Mouse (Mus musculus): Measurements from ENCODE around the gene Arid5b. TPM values are rescaled to one million over a fixed set of nuclear protein-coding genes. Genes with fewer than 3 reads are reported as not detected.
A peak's percentile ranks its signal among the peaks of the same experiment; 100 is the strongest.

Arid5b gene
- polyA plus RNA-seq, 1 experiment from 2014 or later, result 42.9 TPM

DNA sequence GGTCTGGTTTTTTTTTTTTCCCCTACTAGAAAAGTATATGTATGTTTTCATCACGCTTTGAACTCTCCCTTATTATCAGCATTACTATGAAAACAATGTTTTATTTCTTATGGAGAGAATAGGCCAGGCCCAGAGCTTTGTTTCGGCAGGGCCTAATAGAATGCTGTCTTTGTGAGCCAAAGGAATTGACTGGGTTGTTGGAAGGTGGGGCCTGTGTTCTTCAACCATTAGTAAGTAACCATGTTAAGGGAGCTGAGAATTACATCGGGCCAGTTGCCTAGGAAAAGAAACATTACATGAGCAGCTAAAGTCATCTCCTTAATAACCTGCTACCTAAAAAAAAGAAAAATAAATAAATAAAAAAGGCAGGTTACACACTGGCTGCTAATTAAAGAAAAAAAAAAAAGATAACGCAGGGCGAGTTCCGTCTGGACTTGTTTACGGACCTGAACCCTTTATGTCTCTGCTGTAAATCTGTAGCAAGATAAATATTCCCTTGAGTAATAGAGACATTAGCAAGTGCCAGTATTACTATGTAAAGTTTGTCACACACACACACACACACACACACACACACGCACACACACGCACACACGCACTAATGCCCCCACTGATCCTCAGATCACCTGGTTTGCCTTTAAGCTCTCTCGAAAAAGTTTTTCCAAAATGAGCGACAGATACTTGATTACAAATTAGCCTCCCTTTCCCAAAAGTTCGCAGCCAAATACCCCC lies 47.7 kb downstream of the Arid5b start:
- WGBS, result 57% methylated on average over 13 of the region's 13 CpGs
- no peak overlapping the region for H3K4me2 ChIP-seq (replicated peaks; ENCODE audit: low read depth, low read length)
- no peak overlapping the region for H3K9ac ChIP-seq (ENCODE audit: low read depth, low read length)
- ATAC-seq (ENCODE audit: low FRiP score, low TSS enrichment), result no peak
- peaks cover 17% of the 10 kb centered on the region for H3K4me1 ChIP-seq (ENCODE audit: control insufficient read depth, insufficient read depth, low read length)
- H3K9me3 ChIP-seq (ENCODE audit: control insufficient read depth, low read length), result no peaks in the 10 kb centered on the region
- no peak overlapping the region for H3K4me3 ChIP-seq (ENCODE audit: low read length)
- no peak overlapping the region; the same call in 1 of the 2 replicates for H3K27ac ChIP-seq (ENCODE audit: low read depth, low read length)
- H3K36me3 ChIP-seq (ENCODE audit: control insufficient read depth, insufficient read depth, low read length), result peaks cover 19% of the 10 kb centered on the region; the same call in 1 of the 2 replicates
- no peaks in the 10 kb centered on the region for H3K27me3 ChIP-seq (ENCODE audit: control insufficient read depth, insufficient read depth, low read length)

GRCm38 (mm10) chr10:68229640-68230565 lies 48.6 kb downstream of the Arid5b start:
- Histone ChIP-seq H3K4me2 (replicated peaks; ENCODE audit: low read depth, low read length) (no peak overlapping the region), H3K9ac (ENCODE audit: low read depth, low read length) (no peak overlapping the region), H3K27me3 (ENCODE audit: control insufficient read depth, insufficient read depth, low read length) (no peaks in the 10 kb centered on the region), H3K9me3 (ENCODE audit: control insufficient read depth, low read length) (no peaks in the 10 kb centered on the region), H3K4me3 (ENCODE audit: low read length) (no peak overlapping the region), H3K27ac (ENCODE audit: low read depth, low read length) (peak overlapping the region; percentile 53; the same call in 1 of the 2 replicates), H3K4me1 (ENCODE audit: control insufficient read depth, insufficient read depth, low read length) (peaks cover 17% of the 10 kb centered on the region), H3K36me3 (ENCODE audit: control insufficient read depth, insufficient read depth, low read length) (peaks cover 14% of the 10 kb centered on the region; the same call in 1 of the 2 replicates)
- ATAC-seq (ENCODE audit: low FRiP score, low TSS enrichment), result 0 out of 2 replicates have a peak, but pooled peaks have one; percentile 32
- WGBS, result 67% methylated on average over 22 of the region's 22 CpGs

DNA sequence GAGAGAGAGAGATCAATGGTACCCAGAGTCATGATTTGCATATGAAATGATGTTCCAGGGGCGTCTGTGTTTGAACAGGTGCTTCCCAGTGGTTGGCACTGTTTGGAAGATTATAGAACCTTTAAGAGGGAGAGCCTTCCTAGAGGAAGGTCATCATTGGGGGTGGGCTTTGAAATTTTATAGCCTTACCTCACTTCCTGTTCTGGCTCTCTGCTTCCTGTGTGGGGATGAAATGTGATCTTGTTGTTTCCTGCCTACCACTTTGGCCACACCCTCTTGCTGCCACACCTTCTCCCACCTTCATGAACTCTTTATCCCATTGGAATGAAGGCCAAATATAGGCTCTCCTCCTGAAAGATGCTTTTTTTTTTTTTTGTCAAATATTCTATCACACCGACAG lies 55.9 kb downstream of the Arid5b start:
- Histone ChIP-seq H3K9me3 (ENCODE audit: control insufficient read depth, low read length) (no peaks in the 10 kb centered on the region; the same call in 1 of the 2 replicates), H3K27me3 (ENCODE audit: control insufficient read depth, insufficient read depth, low read length) (no peaks in the 10 kb centered on the region), H3K4me1 (ENCODE audit: control insufficient read depth, insufficient read depth, low read length) (no peaks in the 10 kb centered on the region), H3K36me3 (ENCODE audit: control insufficient read depth, insufficient read depth, low read length) (peaks cover 15% of the 10 kb centered on the region; the same call in 1 of the 2 replicates), H3K27ac (ENCODE audit: low read depth, low read length) (no peak overlapping the region), H3K9ac (ENCODE audit: low read depth, low read length) (no peak overlapping the region), H3K4me2 (replicated peaks; ENCODE audit: low read depth, low read length) (no peak overlapping the region), H3K4me3 (ENCODE audit: low read length) (no peak overlapping the region)
- 91% methylated on average over 2 of the region's 2 CpGs for WGBS
- ATAC-seq (ENCODE audit: low FRiP score, low TSS enrichment), result no peak

DNA sequence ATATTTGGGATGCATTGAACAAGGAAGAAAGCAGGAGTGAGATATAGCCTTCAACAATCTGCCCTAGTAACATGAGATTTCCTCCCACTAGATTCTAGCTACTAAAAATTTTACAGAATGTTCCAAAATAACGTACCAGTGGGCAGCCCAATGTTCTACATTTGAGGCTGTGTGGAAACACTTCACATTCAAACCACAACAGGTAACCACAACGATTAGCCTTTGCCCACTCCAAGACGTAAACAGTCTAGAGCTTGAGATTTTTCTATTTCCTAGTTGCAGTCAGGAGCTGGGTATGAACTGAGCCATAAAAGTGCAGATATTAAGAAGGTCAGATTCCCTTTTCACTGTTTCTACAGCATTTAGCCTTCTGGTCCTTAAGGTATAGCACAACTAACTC lies 56.5 kb downstream of the Arid5b start:
- Histone ChIP-seq H3K9ac (ENCODE audit: low read depth, low read length) (no peak overlapping the region), H3K9me3 (ENCODE audit: control insufficient read depth, low read length) (peaks cover 4% of the 10 kb centered on the region; the same call in 1 of the 2 replicates), H3K4me3 (ENCODE audit: low read length) (no peak overlapping the region), H3K27me3 (ENCODE audit: control insufficient read depth, insufficient read depth, low read length) (no peaks in the 10 kb centered on the region), H3K4me2 (replicated peaks; ENCODE audit: low read depth, low read length) (no peak overlapping the region), H3K27ac (ENCODE audit: low read depth, low read length) (no peak overlapping the region), H3K36me3 (ENCODE audit: control insufficient read depth, insufficient read depth, low read length) (peaks cover 15% of the 10 kb centered on the region; the same call in 1 of the 2 replicates), H3K4me1 (ENCODE audit: control insufficient read depth, insufficient read depth, low read length) (no peaks in the 10 kb centered on the region)
- 95% methylated on average over 3 of the region's 3 CpGs for WGBS
- no peak for ATAC-seq (ENCODE audit: low FRiP score, low TSS enrichment)

GRCm38 (mm10) chr10:68219327-68219726 lies 59.2 kb downstream of the Arid5b start:
- WGBS, result 77% methylated on average over 9 of the region's 9 CpGs
- Histone ChIP-seq H3K27ac (ENCODE audit: low read depth, low read length) (no peak overlapping the region), H3K9me3 (ENCODE audit: control insufficient read depth, low read length) (peaks cover 9% of the 10 kb centered on the region; the same call in 1 of the 2 replicates), H3K4me2 (replicated peaks; ENCODE audit: low read depth, low read length) (no peak overlapping the region), H3K9ac (ENCODE audit: low read depth, low read length) (0 out of 2 replicates have a peak overlapping the region, but pooled peaks have one; percentile 0), H3K27me3 (ENCODE audit: control insufficient read depth, insufficient read depth, low read length) (no peaks in the 10 kb centered on the region), H3K4me1 (ENCODE audit: control insufficient read depth, insufficient read depth, low read length) (no peaks in the 10 kb centered on the region), H3K36me3 (ENCODE audit: control insufficient read depth, insufficient read depth, low read length) (peaks cover 21% of the 10 kb centered on the region), H3K4me3 (ENCODE audit: low read length) (no peak overlapping the region)
- no peak for ATAC-seq (ENCODE audit: low FRiP score, low TSS enrichment)

DNA sequence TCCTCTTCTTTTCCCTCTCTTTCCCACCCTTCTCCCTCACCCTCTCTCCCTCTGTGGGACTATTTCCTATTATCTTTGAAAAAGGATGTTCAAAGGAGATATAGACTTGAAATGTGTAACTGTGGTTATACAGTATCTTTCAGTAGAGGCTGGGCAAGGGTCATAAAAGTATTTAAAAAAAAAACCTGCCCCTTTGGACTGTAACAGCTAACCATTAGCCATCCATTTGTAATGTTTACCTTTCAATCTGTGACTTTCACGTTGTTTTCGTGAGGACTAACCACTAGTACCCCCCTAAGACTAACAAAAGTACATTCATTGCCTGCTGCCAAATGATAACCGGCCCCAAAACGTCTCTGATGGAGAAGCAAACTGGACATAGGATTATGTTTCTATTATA lies 59.9 kb downstream of the Arid5b start:
- no peak overlapping the region for H3K4me3 ChIP-seq (ENCODE audit: low read length)
- no peaks in the 10 kb centered on the region for H3K27me3 ChIP-seq (ENCODE audit: control insufficient read depth, insufficient read depth, low read length)
- no peak overlapping the region for H3K4me2 ChIP-seq (replicated peaks; ENCODE audit: low read depth, low read length)
- H3K9ac ChIP-seq (ENCODE audit: low read depth, low read length), result no peak overlapping the region
- ATAC-seq (ENCODE audit: low FRiP score, low TSS enrichment), result no peak
- WGBS, result 81% methylated on average over 4 of the region's 4 CpGs
- H3K9me3 ChIP-seq (ENCODE audit: control insufficient read depth, low read length), result peaks cover 9% of the 10 kb centered on the region; the same call in 1 of the 2 replicates
- H3K4me1 ChIP-seq (ENCODE audit: control insufficient read depth, insufficient read depth, low read length), result no peaks in the 10 kb centered on the region
- H3K36me3 ChIP-seq (ENCODE audit: control insufficient read depth, insufficient read depth, low read length), result peaks cover 21% of the 10 kb centered on the region
- no peak overlapping the region for H3K27ac ChIP-seq (ENCODE audit: low read depth, low read length)

- H3K4me2 ChIP-seq (replicated peaks; ENCODE audit: low read depth, low read length), result no peak overlapping the region
- 90% methylated on average over 9 of the region's 9 CpGs for WGBS
- H3K4me3 ChIP-seq (ENCODE audit: low read length), result no peak overlapping the region
- H3K9ac ChIP-seq (ENCODE audit: low read depth, low read length), result no peak overlapping the region
- H3K27me3 ChIP-seq (ENCODE audit: control insufficient read depth, insufficient read depth, low read length), result no peaks in the 10 kb centered on the region
- no peak for ATAC-seq (ENCODE audit: low FRiP score, low TSS enrichment)
- H3K27ac ChIP-seq (ENCODE audit: low read depth, low read length), result no peak overlapping the region
- H3K36me3 ChIP-seq (ENCODE audit: control insufficient read depth, insufficient read depth, low read length), result peaks cover 15% of the 10 kb centered on the region
- H3K9me3 ChIP-seq (ENCODE audit: control insufficient read depth, low read length), result peaks cover 9% of the 10 kb centered on the region; the same call in 1 of the 2 replicates
- H3K4me1 ChIP-seq (ENCODE audit: control insufficient read depth, insufficient read depth, low read length), result peaks cover 7% of the 10 kb centered on the region
These were observed 63.6 kb downstream of the Arid5b start for GRCm38 (mm10) chr10:68214809-68215468.

DNA sequence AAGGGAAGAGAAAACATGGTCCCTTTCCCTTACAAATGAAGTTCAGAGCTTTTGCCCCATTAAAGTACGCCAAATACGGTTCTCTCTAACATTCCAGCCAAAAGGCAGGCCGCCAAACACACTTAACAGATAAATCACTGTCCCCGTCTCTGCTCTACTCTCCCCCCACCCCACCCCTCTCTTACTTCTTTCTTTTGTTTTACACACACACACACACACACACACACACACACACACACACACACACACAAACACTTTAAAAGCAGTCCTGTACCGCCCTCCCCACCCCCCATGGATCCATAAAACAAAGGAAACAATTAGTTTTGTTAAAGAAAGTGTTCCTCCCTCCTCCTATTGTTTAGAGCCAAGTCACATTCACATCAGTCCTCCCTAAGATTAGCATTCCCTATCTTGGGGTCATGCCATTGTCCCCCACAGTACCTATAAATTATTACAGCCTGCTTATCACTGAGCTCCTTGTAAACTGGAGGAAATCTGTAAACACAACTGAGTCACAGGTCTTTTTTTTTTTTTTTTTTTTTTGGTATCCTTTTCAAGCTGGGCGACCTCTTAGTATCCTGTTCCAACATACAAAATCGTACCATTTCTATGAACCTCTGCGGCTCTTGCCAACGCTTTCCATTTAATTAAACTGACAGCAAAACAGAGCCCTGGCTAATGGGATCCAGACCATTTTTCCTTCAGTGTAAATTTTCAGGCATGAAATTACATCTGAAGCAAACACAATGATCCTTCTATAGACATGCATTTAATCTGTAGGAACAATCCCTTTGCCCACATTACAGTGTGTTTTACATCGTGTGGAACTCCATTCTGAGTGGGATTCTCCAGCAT lies 66.3 kb downstream of the Arid5b start:
- H3K36me3 ChIP-seq (ENCODE audit: control insufficient read depth, insufficient read depth, low read length), result peaks cover 9% of the 10 kb centered on the region

More for the DNA sequence above, 66.3 kb downstream of the Arid5b start:
- Histone ChIP-seq H3K9me3 (ENCODE audit: control insufficient read depth, low read length) (peaks cover 8% of the 10 kb centered on the region; the same call in 1 of the 2 replicates), H3K4me2 (replicated peaks; ENCODE audit: low read depth, low read length) (0 out of 2 replicates have a peak overlapping the region, but pooled peaks have one; percentile 3), H3K9ac (ENCODE audit: low read depth, low read length) (no peak overlapping the region), H3K4me1 (ENCODE audit: control insufficient read depth, insufficient read depth, low read length) (peaks cover 25% of the 10 kb centered on the region), H3K27ac (ENCODE audit: low read depth, low read length) (peak overlapping the region; percentile 34; the same call in 1 of the 2 replicates), H3K27me3 (ENCODE audit: control insufficient read depth, insufficient read depth, low read length) (no peaks in the 10 kb centered on the region), H3K4me3 (ENCODE audit: low read length) (no peak overlapping the region)
- peak; percentile 67 for ATAC-seq (ENCODE audit: low FRiP score, low TSS enrichment)
- 26% methylated on average over 10 of the region's 10 CpGs for WGBS

All from kidney, embryonic 14.5 days (tissue).